Mouse (Mus musculus) hindbrain, embryonic 14.5 days (tissue): ENCODE measurements at regions not wholly inside any gene's neighbourhood (a gene's known extent, or its start where the extent isn't known, plus 50 kb on each side); places are given as distances from the start of the nearest gene placed in this dataset.

Experiments
- ATAC-seq: fragments of 200-750 bp; cut with Nextera tagmentation; 2 replicates; pipeline ENCODE4 v1.8.0; 2017; ENCODE audit warnings: moderate number of reproducible peaks, mild to moderate bottlenecking, moderate TSS enrichment, moderate library complexity; ENCODE audit not compliant: low FRiP score
- DNase-seq: peaks from one replicate; pipeline ENCODE4 v3.0.0-alpha.2; 2015; ENCODE audit warnings: low spot score
- H3K27ac ChIP-seq: fragments of 300-500 bp; sonication (generic); 2 replicates; pipeline ENCODE4 v1.5.1; 2014; ENCODE audit warnings: mild to moderate bottlenecking, moderate library complexity
- H3K27me3 ChIP-seq: fragments of 300-500 bp; sonication (generic); 2 replicates; pipeline ENCODE4 v1.6.1; 2014; ENCODE audit warnings: mild to moderate bottlenecking, low read length, mixed read lengths; ENCODE audit not compliant: control insufficient read depth, insufficient read depth
- H3K36me3 ChIP-seq: fragments of 300-500 bp; sonication (generic); replicated peaks from 2 replicates; pipeline ENCODE4 v1.6.1; 2014; ENCODE audit not compliant: control insufficient read depth, insufficient read depth
- H3K4me1 ChIP-seq: fragments of 300-500 bp; sonication (generic); replicated peaks from 2 replicates; pipeline ENCODE4 v1.6.1; 2014; ENCODE audit warnings: antibody characterized with exemption, low read length, mixed read lengths; ENCODE audit not compliant: control insufficient read depth, insufficient read depth
- H3K4me2 ChIP-seq: fragments of 300-500 bp; sonication (generic); replicated peaks from 2 replicates; pipeline ENCODE4 v1.6.1; 2014; ENCODE audit warnings: mild to moderate bottlenecking, moderate library complexity
- H3K4me3 ChIP-seq: fragments of 300-500 bp; sonication (generic); replicated peaks from 2 replicates; pipeline ENCODE4 v1.5.1; 2014; ENCODE audit warnings: mild to moderate bottlenecking, low read length
- H3K9ac ChIP-seq: fragments of 300-500 bp; sonication (generic); 2 replicates; pipeline ENCODE4 v1.6.1; 2014
- H3K9me3 ChIP-seq: fragments of 300-500 bp; sonication (generic); 2 replicates; pipeline ENCODE4 v1.6.1; 2016; ENCODE audit warnings: low read length; ENCODE audit not compliant: control insufficient read depth
- WGBS: fragments of 180-500 bp; shearing (Covaris S2); extraction: QIAGEN DNeasy Blood & Tissue Kit; methylation state at CpG from one replicate; pipeline ENCODE4 v1.1.7; 2014; 5-methylcytosine and 5-hydroxymethylcytosine counted together

- Histone ChIP-seq H3K9me3 (no peaks in the 10 kb centered on the region), H3K27ac (no peak overlapping the region), H3K4me3 (no peak overlapping the region), H3K9ac (no peak overlapping the region), H3K27me3 (no peaks in the 10 kb centered on the region), H3K4me2 (no peak overlapping the region), H3K36me3 (no peaks in the 10 kb centered on the region), H3K4me1 (no peaks in the 10 kb centered on the region)
- ATAC-seq = no peak
- DNase-seq = no peak
- 65% methylated on average over 4 of the region's 4 CpGs for WGBS
Observed at GRCm38 (mm10) chr19:15127122-15127521, 529.3 kb upstream of the Tle4 start.

DNA sequence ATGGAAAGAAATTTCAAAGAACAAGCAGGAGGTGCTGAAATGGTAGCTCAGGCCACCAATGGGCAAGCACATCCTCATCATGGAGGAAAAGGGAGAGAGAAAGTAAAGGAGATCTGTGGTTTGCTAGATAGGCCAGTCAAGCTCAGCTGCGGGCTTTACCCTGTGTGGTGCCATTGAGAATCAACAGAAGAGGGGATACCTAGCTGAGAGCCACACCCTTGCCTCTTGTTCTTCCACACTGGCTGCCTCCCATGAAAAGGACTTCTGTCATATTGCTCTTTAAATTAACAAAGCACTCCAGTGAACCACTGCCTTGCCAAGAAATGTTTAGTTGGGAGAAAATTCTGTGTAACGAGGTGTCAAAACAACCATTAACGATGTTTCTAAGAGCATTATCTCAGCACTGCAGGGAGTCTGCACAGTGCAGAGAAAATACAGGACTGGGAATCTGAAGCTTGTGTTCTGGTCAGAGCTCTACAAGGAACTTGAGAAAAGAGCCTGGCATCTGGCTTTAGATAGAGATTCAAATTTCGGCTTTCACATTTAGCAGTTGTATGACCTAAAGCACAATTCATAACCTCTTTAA, 510.7 kb upstream of the Tle4 start:
- Histone ChIP-seq H3K4me1 (no peaks in the 10 kb centered on the region), H3K9ac (no peak overlapping the region), H3K36me3 (no peaks in the 10 kb centered on the region), H3K27me3 (no peaks in the 10 kb centered on the region), H3K9me3 (peaks cover 4% of the 10 kb centered on the region; the same call in 1 of the 2 replicates), H3K27ac (no peak overlapping the region), H3K4me3 (no peak overlapping the region), H3K4me2 (no peak overlapping the region)
- DNase-seq (no peak), ATAC-seq (no peak)
- WGBS = 34% methylated on average over 4 of the region's 4 CpGs

- no peaks in the 10 kb centered on the region for H3K9me3 ChIP-seq
- 84% methylated on average over 1 of the region's 1 CpGs for WGBS
- no peaks in the 10 kb centered on the region for H3K36me3 ChIP-seq
- no peak overlapping the region for H3K4me3 ChIP-seq
- no peaks in the 10 kb centered on the region for H3K4me1 ChIP-seq
- no peaks in the 10 kb centered on the region for H3K27me3 ChIP-seq
- H3K27ac ChIP-seq = no peak overlapping the region
- no peak for ATAC-seq
- DNase-seq = no peak
- H3K4me2 ChIP-seq = no peak overlapping the region
- H3K9ac ChIP-seq = no peak overlapping the region
Observed at GRCm38 (mm10) chr19:15095054-15095453, 497.2 kb upstream of the Tle4 start.

DNA sequence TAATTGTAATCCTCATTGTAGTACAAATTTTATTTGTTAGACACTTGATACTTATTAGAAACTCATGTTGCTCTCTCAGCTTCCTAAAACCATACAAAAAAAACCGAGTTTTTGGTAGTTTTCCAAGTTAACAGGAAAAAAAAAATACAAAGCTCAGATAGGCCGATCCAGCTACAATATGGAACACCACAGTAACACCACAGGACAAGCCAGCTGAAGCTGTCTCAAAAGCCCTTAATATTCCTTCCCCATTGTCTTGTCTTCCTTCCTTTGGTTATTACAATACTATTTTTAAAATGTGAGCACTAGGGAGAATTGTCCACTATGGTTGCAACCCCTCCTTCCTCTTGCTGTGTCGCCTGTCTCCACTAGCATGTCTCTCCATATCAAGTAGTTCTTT, 495.7 kb upstream of the Tle4 start:
- H3K36me3 ChIP-seq = no peaks in the 10 kb centered on the region
- no peak overlapping the region for H3K4me2 ChIP-seq
- DNase-seq (no peak), ATAC-seq (no peak)
- H3K27ac ChIP-seq = no peak overlapping the region
- no peak overlapping the region for H3K4me3 ChIP-seq
- no peaks in the 10 kb centered on the region for H3K9me3 ChIP-seq
- 81% methylated on average over 3 of the region's 3 CpGs for WGBS
- H3K27me3 ChIP-seq = no peaks in the 10 kb centered on the region
- no peaks in the 10 kb centered on the region for H3K4me1 ChIP-seq
- H3K9ac ChIP-seq = no peak overlapping the region

DNA sequence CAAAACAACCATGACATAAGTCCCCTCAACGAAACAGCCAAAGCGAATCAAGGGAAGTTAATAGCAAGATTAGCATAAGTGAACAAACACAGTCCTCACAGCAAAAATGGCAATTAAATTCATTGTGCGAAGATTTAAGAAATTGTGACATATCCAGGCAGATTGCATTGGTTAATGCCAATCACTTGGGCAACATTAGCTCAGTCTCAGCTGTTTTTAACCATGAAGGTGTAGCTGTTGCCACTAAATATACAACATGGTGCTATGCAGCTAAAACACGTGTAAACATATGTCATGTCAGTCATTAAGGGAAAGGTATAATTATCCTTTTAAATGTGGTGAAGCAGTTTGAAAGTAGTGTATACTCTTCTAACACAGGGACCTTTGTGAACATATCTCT, 482.8 kb upstream of the Tle4 start:
- 89% methylated on average over 4 of the region's 4 CpGs for WGBS

DNA sequence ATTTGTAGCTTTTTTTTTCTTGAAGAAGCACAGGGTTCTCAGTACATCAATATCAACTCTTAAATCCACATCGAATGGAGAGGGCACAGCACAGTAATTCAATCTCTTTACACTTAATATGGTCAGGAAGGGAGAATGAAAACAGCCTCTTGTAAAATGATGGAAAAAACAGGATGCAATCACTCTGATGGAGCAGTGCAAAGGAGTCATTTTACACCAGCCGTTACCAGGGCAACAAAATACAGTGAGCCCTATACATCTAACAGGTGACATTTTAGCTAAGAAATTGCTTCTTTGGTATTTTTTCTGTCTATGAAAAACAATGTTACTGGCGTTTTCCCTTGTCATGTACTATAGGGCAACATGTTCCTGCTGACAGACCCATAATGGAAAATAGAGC, 459.9 kb upstream of the Tle4 start:
- Histone ChIP-seq H3K9ac (no peak overlapping the region), H3K4me3 (no peak overlapping the region), H3K4me2 (no peak overlapping the region), H3K36me3 (no peaks in the 10 kb centered on the region), H3K9me3 (peaks cover 5% of the 10 kb centered on the region; the same call in 1 of the 2 replicates), H3K27ac (no peak overlapping the region), H3K27me3 (no peaks in the 10 kb centered on the region), H3K4me1 (no peaks in the 10 kb centered on the region)
- 78% methylated on average over 3 of the region's 3 CpGs for WGBS
- ATAC-seq = no peak
- DNase-seq = no peak

More for the DNA sequence above, 482.8 kb upstream of the Tle4 start:
- no peaks in the 10 kb centered on the region for H3K9me3 ChIP-seq
- no peaks in the 10 kb centered on the region for H3K4me1 ChIP-seq
- DNase-seq = no peak
- no peak overlapping the region for H3K4me2 ChIP-seq
- H3K4me3 ChIP-seq = no peak overlapping the region
- no peaks in the 10 kb centered on the region for H3K36me3 ChIP-seq
- H3K27ac ChIP-seq = no peak overlapping the region
- no peaks in the 10 kb centered on the region for H3K27me3 ChIP-seq
- no peak for ATAC-seq
- no peak overlapping the region for H3K9ac ChIP-seq

DNA sequence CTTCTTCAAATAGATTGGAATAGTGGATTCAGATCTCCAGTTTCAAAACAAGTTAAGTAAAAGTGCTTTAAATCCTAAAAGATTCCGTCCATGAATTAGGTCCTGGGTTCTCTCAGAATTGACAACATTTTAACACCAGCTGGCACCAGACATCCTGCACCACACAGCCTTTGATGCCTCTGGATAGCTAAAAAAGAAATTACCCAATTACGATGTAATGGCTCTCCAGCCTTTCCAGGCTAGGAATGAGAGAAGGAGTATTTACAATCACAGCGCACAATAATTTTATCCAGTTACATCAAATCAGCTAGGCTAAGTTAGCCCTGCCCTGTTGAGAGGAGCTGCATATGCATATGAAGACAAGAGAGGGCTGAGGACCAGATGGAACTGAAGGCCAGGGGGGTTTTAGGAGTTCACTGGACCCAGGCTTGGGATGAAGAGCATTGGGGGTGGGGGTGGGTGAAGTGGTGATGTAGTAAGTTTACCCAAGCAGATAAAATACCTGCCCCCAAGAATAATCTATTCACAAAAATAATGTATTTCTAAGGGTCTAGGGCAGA, 455.8 kb upstream of the Tle4 start:
- no peak overlapping the region for H3K27ac ChIP-seq
- ATAC-seq = no peak
- H3K36me3 ChIP-seq = no peaks in the 10 kb centered on the region
- H3K27me3 ChIP-seq = no peaks in the 10 kb centered on the region
- no peak for DNase-seq
- H3K4me1 ChIP-seq = no peaks in the 10 kb centered on the region
- H3K4me3 ChIP-seq = no peak overlapping the region
- no peaks in the 10 kb centered on the region for H3K9me3 ChIP-seq
- 68% methylated on average over 3 of the region's 3 CpGs for WGBS
- H3K4me2 ChIP-seq = no peak overlapping the region
- H3K9ac ChIP-seq = no peak overlapping the region

DNA sequence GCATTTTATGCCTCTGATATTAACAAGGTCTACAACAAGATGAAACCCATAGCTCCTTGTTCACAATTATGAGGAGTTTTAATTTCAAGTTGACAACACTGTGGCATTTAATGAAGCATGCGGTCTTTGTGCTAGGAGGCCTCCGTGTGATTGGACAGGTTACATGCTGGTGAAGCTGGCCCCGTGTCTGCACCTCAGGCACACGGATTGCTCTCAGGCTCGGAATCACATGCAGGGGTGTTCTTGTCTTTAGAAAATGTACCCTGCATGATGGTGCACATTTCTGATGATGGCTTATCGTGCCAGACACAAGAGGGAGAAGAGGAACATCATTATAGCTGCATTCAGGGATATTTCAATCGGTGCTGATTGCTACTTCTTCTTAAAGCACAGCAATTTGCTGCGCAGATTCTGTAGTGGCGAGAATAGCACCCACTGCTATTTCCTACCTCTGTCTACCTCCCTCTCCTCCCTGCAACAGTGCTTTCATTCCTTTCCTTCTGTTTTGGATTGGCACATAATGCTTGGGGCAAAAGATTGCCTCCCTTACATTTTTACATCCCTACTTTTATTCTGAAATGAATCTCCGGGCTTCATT, 454.9 kb upstream of the Tle4 start:
- H3K27me3 ChIP-seq = no peaks in the 10 kb centered on the region
- no peak overlapping the region for H3K4me2 ChIP-seq
- H3K4me3 ChIP-seq = no peak overlapping the region
- ATAC-seq (no peak), DNase-seq (no peak)
- no peaks in the 10 kb centered on the region for H3K36me3 ChIP-seq
- no peaks in the 10 kb centered on the region for H3K4me1 ChIP-seq
- 74% methylated on average over 10 of the region's 10 CpGs for WGBS
- no peak overlapping the region for H3K9ac ChIP-seq
- H3K9me3 ChIP-seq = no peaks in the 10 kb centered on the region
- no peak overlapping the region for H3K27ac ChIP-seq

DNA sequence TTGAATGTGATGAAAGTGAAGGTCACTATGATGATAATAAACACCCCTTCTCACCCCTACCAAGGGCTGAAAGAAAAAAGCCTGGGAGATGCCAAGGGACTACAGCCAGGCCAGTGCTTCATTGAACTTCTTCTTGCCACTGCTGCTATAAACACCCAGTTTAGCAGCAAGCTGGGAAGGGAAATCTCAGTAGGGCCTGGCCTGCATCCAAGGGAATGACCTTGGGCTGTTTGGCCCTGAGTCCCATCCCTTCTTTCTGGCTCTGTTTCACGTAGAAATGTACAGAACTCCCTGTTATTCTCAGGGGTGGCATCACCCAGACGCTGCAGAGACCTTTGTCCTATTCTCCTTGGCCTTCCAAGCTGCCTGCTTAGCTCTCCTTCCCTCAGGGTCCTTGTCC, 450.0 kb upstream of the Tle4 start:
- Histone ChIP-seq H3K27ac (no peak overlapping the region), H3K27me3 (no peaks in the 10 kb centered on the region), H3K9ac (no peak overlapping the region), H3K4me2 (no peak overlapping the region), H3K4me3 (no peak overlapping the region), H3K4me1 (no peaks in the 10 kb centered on the region), H3K9me3 (no peaks in the 10 kb centered on the region), H3K36me3 (no peaks in the 10 kb centered on the region)
- WGBS = 68% methylated on average over 2 of the region's 2 CpGs
- ATAC-seq = no peak
- no peak for DNase-seq
